Mouse (Mus musculus) megakaryocyte, embryonic 14.5 days (primary cell): ENCODE data around the gene Map7. TPM values are rescaled to one million over a fixed set of nuclear protein-coding genes. Genes with fewer than 3 reads are reported as not detected.
A peak's percentile ranks its signal among the peaks of the same experiment; 100 is the strongest.

Source experiments
- H3K27me3 ChIP-seq: replicated peaks from 2 replicates; pipeline ENCODE3; 2012; ENCODE audit warnings: inconsistent platforms
- H3K36me3 ChIP-seq: replicated peaks from 2 replicates; pipeline ENCODE3; 2012; ENCODE audit warnings: low read length, inconsistent platforms, mixed read lengths
- H3K4me1 ChIP-seq: 2 replicates; pipeline ENCODE4 v1.6.1; 2012; ENCODE audit warnings: inconsistent platforms
- H3K4me3 ChIP-seq: replicated peaks from 2 replicates; pipeline ENCODE3; 2012; ENCODE audit warnings: moderate library complexity, mild to moderate bottlenecking, inconsistent platforms
- H3K9me3 ChIP-seq: 2 replicates; pipeline ENCODE4 v1.6.1; 2012; ENCODE audit warnings: inconsistent platforms
- FLI1 ChIP-seq: IDR thresholded peaks from 2 replicates; pipeline ENCODE4 v1.6.1; 2012; ENCODE audit warnings: low read length, inconsistent platforms, mixed read lengths
- GATA1 ChIP-seq: IDR thresholded peaks from 3 replicates; pipeline ENCODE4 v1.6.1; 2012; ENCODE audit warnings: mixed read lengths, low read length, inconsistent platforms, borderline replicate concordance
- polyA plus RNA-seq: library from polyadenylated mRNA; stranded (reverse); fragments of >175 nt; gene quantifications from 2 replicates; pipeline ENCODE4 v1.2.3, GENCODE M21; 2012; ENCODE audit warnings: low replicate concordance; ENCODE audit not compliant: insufficient read depth

The Map7 gene
- polyA plus RNA-seq, 1 experiment: 6.5 TPM

DNA sequence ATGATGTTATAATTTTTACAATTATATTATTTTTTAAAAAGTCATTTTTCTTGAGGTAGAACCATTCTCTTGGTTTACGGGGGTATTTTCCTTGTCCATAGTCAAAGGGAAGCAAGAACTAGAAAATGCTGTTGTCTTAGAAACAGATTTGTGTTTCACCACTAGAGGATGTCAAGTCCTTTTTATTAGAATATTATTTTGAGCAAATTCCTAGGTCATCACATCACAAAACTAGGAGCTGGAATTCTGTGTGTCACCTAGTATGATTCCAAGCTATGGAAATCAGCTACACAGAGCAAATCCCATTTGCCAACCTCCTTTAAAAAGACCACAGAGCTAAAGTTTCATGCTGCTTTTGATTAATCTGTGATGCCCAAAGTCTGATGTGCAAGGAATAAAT, 3.9 kb downstream of the Map7 start:
- no peak overlapping the region for H3K4me3 ChIP-seq
- H3K4me1 ChIP-seq: peaks cover 63% of the 10 kb centered on the region
- H3K36me3 ChIP-seq: no peaks in the 10 kb centered on the region
- TF ChIP-seq FLI1: no peak
- no peak for TF ChIP-seq GATA1
- H3K9me3 ChIP-seq: no peaks in the 10 kb centered on the region
- H3K27me3 ChIP-seq: peaks cover 4% of the 10 kb centered on the region

DNA sequence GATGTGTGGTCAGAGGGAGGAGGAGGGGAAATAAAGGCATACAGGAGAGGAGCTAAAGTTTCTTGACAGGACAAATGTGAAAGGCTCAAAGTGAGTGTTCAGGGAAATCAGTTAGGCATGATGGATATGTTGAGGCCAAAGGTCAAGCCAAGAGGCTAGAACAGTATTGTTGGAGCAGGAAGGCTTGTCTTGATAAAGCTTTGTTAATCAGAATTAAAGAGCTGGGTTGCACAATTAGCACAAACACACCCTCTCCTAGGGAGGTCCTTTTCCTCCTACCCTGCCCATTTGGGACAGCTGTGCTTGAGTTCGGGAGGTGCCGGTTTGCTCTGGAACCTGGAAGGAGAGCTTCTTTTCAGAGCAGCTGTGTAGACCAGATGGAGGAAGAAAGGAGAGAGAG, 5.2 kb downstream of the Map7 start:
- peak overlapping the region; percentile 51 for H3K4me3 ChIP-seq
- no peaks in the 10 kb centered on the region for H3K36me3 ChIP-seq
- TF ChIP-seq GATA1 (no peak), FLI1 (no peak)
- no peaks in the 10 kb centered on the region for H3K9me3 ChIP-seq
- peaks cover 1% of the 10 kb centered on the region for H3K27me3 ChIP-seq
- peaks cover 63% of the 10 kb centered on the region for H3K4me1 ChIP-seq

DNA sequence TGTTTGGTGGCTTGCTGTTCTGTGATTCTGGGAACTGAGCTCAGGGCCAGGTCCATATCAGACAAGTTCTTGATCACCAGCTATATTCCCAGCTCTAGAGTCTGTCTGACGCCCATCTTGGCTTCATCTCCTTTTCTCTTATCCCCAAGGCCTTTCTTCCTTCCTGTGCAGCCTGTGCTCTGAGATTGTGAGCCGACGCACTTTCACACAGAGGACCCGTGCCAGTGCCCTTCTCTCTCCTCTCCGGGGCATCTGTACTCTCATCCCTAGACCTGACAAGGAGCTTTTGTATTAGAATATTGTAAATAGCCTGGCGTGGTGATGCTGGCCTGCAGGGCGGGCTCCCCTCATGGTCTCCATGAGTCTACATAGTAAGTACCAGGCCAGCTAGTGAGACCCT, 7.1 kb downstream of the Map7 start:
- no peaks in the 10 kb centered on the region for H3K9me3 ChIP-seq
- peaks cover 62% of the 10 kb centered on the region for H3K4me1 ChIP-seq
- peak overlapping the region; percentile 77 for H3K4me3 ChIP-seq
- TF ChIP-seq FLI1 (no peak), GATA1 (no peak)
- H3K36me3 ChIP-seq: no peaks in the 10 kb centered on the region
- H3K27me3 ChIP-seq: no peaks in the 10 kb centered on the region

DNA sequence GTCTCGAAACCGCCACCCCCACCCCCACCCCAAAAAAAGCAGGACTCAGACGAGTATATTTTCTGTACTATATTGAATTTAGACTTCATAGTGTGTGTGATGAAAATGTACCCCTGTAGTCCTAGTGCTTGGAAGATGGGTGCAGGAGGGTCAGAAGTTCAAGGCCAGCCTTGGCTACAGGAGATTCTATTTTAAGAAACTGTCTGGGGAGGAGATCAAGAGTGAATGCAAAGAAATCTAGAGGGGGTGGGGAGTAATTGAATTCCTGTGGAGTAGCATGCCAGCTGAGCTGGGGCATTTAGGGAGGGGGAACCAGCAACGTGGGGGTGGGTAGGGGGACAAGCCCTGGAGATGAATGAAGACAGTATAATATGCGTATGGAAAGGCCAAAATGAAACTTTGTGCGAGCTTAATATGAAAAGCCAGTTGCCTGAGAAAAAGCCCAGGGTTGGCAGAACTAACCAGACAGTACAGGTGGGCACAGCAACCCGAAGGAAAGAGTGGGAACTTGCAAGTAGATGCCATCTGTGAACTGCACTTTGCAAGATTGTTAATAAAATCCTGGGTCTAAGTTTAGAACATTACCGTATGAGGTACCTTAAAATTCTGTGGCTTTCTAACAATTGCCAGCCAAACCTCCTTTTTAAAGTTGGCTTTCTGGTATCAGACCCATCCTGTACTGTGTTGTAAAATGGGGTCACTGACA, 8.9 kb downstream of the Map7 start:
- no peak overlapping the region for H3K4me3 ChIP-seq
- no peaks in the 10 kb centered on the region for H3K27me3 ChIP-seq

DNA sequence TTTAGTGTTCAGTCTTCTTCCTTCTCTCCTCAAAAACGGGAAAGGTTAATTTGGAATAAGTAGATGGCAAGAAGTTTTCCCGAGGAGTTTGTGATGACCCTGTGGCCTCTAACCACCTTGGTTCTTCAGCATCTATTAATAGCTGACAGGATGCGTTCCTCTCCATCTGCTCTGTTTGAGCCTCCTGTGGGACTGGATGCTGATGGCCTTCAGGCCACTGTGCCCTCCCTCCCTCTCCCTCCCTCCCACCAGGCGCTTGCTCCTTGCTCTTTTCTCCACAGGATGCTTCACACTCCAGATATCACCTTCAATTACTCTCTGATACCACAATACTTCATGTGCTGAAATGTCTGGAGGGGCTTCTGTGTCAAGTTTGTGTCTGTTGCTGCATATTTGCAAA, 10.5 kb downstream of the Map7 start:
- Histone ChIP-seq H3K9me3 (no peaks in the 10 kb centered on the region), H3K4me3 (no peak overlapping the region), H3K27me3 (no peaks in the 10 kb centered on the region), H3K4me1 (peaks cover 62% of the 10 kb centered on the region), H3K36me3 (peaks cover 6% of the 10 kb centered on the region)
- TF ChIP-seq GATA1 (no peak), FLI1 (no peak)

More for the DNA sequence above, 8.9 kb downstream of the Map7 start:
- TF ChIP-seq FLI1 (no peak), GATA1 (no peak)
- H3K9me3 ChIP-seq: no peaks in the 10 kb centered on the region
- H3K4me1 ChIP-seq: peaks cover 73% of the 10 kb centered on the region
- peaks cover 6% of the 10 kb centered on the region for H3K36me3 ChIP-seq

DNA sequence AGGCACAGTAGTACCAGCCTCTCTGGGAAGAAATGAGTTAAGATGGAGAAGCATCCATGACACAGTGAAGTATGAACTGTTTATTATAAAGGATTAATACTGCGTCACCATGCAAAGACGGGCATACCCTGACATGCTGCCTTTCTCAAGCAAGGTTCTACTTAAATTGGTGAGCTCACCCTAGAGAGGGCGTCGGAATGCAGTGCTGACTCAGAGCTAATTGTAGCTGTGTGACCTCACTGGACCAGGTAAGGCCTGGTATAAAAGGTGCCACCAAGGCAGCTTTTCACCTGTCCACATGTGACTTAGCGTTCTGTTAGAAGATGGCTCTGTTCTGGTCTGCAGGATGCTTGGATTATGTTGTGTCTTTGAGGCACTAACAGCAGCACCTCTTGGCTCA, 11.0 kb downstream of the Map7 start:
- H3K9me3 ChIP-seq: no peaks in the 10 kb centered on the region
- H3K36me3 ChIP-seq: peaks cover 6% of the 10 kb centered on the region
- H3K27me3 ChIP-seq: no peaks in the 10 kb centered on the region
- no peak overlapping the region for H3K4me3 ChIP-seq
- peaks cover 58% of the 10 kb centered on the region for H3K4me1 ChIP-seq
- TF ChIP-seq FLI1 (no peak), GATA1 (no peak)

DNA sequence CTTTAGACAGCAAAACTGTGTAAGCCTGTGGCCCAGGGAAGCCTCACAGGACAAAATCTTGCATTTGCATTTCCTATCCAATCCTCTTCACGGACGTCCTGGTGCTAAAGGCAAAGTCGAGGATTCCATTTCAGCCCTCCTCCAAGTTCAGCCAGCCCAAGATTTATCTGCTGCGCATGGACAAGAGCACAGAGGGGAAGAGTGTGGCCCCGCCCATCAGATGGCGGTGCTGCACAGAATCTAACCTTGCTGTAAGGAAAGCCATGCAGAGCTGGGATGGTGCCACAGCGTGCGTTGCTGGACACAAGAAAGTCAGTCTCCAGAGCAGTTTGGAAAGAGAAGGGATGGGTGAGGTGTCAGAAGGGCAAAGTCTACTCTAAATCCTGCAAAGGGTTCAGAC, 12.6 kb downstream of the Map7 start:
- Histone ChIP-seq H3K27me3 (no peaks in the 10 kb centered on the region), H3K9me3 (no peaks in the 10 kb centered on the region), H3K4me3 (no peak overlapping the region), H3K36me3 (peaks cover 16% of the 10 kb centered on the region), H3K4me1 (peaks cover 48% of the 10 kb centered on the region)
- TF ChIP-seq GATA1 (no peak), FLI1 (no peak)

DNA sequence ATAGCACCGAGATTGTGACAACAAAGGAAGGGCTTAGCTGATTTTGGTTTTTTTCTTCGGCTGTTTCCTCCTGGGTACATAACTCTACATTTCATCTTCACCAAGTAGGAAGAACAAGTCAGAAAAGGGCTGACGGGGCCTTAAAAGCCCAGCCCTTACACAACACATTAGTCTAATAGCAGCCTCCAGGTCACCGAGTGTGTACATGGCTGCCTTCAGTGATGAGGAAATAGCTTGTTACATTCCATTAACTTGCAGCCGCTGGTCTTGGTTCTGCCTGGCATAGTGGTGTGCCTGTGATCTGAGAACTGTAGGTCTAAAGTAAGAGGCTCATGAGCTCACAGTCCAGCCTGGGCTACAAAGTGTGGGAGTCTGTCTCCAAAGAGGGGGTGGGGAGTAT, 16.5 kb downstream of the Map7 start:
- Histone ChIP-seq H3K9me3 (no peaks in the 10 kb centered on the region), H3K4me3 (no peak overlapping the region), H3K27me3 (no peaks in the 10 kb centered on the region), H3K4me1 (peaks cover 56% of the 10 kb centered on the region), H3K36me3 (peaks cover 16% of the 10 kb centered on the region)
- TF ChIP-seq FLI1 (no peak), GATA1 (no peak)

DNA sequence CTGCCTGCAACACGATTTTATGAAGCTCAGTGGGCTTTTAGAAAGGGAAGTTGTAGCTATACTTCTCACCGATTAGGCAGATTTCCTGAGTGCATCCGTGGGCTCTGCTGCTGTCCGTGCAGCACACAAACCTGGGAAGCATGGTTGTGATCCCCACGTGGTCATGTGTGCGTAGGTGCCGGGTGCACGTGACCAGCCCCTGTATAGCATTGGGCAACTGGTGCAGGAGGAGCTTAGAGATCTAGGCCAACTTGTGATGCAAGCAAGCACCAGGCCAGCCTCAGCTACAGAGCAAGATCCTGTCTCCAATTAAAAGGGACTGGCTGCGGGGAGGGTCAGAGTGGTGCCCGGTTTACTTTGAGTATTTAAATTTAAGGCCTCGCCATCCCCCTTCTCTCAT, 18.5 kb downstream of the Map7 start:
- peaks cover 1% of the 10 kb centered on the region for H3K27me3 ChIP-seq
- H3K9me3 ChIP-seq: no peaks in the 10 kb centered on the region
- H3K36me3 ChIP-seq: peaks cover 10% of the 10 kb centered on the region
- TF ChIP-seq GATA1 (no peak), FLI1 (no peak)
- H3K4me3 ChIP-seq: peak overlapping the region; percentile 69
- H3K4me1 ChIP-seq: peaks cover 58% of the 10 kb centered on the region

DNA sequence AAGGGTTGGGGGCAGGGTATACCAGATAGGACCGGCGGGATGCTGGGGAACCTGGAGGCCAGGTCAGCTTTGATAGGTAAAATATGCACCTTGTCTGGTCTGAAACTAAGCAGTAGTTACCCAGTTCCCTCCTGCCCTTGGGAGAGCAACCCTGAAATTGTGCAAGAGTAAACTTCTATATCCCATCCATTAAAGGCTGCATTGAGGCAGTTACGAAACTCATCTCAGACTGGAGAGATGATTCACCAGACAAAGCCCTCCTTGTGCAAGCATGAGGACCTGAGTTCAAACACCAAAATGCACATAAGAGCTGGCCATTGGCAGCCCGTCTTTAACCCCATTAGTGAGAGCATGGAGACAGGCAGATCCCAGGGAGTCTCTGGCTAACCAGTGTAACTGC, 19.2 kb downstream of the Map7 start:
- TF ChIP-seq FLI1 (no peak), GATA1 (no peak)
- H3K36me3 ChIP-seq: peaks cover 10% of the 10 kb centered on the region
- no peaks in the 10 kb centered on the region for H3K9me3 ChIP-seq
- peaks cover 1% of the 10 kb centered on the region for H3K27me3 ChIP-seq
- H3K4me3 ChIP-seq: no peak overlapping the region
- peaks cover 55% of the 10 kb centered on the region for H3K4me1 ChIP-seq
